Mouse (Mus musculus) liver, postnatal 0 days (tissue): ENCODE results near the gene Vipr1. TPM values are rescaled to one million over a fixed set of nuclear protein-coding genes. Genes with fewer than 3 reads are reported as not detected.

Source experiments
- ATAC-seq: fragments of 200-750 bp; cut with Nextera tagmentation; 2 replicates; pipeline ENCODE4 v1.8.0; 2017; ENCODE audit warnings: mild to moderate bottlenecking, moderate library complexity
- DNase-seq: peaks from one replicate; pipeline ENCODE4 v3.0.0-alpha.2; 2016
- H3K27ac ChIP-seq: fragments of 300-500 bp; sonication (generic); 2 replicates; pipeline ENCODE4 v1.5.1; 2014; ENCODE audit warnings: antibody characterized with exemption, moderate library complexity, mild to moderate bottlenecking, low read depth
- H3K27me3 ChIP-seq: fragments of 300-500 bp; sonication (generic); 2 replicates; pipeline ENCODE4 v1.6.1; 2014; ENCODE audit warnings: low read length, control low read depth, mixed read lengths; ENCODE audit not compliant: insufficient read depth
- H3K36me3 ChIP-seq: fragments of 300-500 bp; sonication (generic); replicated peaks from 2 replicates; pipeline ENCODE4 v1.6.1; 2014; ENCODE audit warnings: mild to moderate bottlenecking, control low read depth, low read length, moderate library complexity, mixed read lengths; ENCODE audit not compliant: insufficient read depth
- H3K4me1 ChIP-seq: fragments of 300-500 bp; sonication (generic); 2 replicates; pipeline ENCODE4 v1.6.1; 2014; ENCODE audit warnings: antibody characterized with exemption, mild to moderate bottlenecking, control low read depth; ENCODE audit not compliant: insufficient read depth
- H3K4me2 ChIP-seq: fragments of 300-500 bp; sonication (generic); 2 replicates; pipeline ENCODE4 v1.6.1; 2014; ENCODE audit warnings: low read depth, mild to moderate bottlenecking, low read length, moderate library complexity, mixed read lengths
- H3K4me3 ChIP-seq: fragments of 300-500 bp; sonication (generic); 2 replicates; pipeline ENCODE4 v1.5.1; 2014; ENCODE audit warnings: low read depth, low read length
- H3K9ac ChIP-seq: fragments of 300-500 bp; sonication (generic); replicated peaks from 2 replicates; pipeline ENCODE4 v1.6.1; 2014; ENCODE audit warnings: mild to moderate bottlenecking, moderate library complexity
- H3K9me3 ChIP-seq: fragments of 300-500 bp; sonication (generic); 2 replicates; pipeline ENCODE4 v1.6.1; 2016; ENCODE audit warnings: mild to moderate bottlenecking, control low read depth, low read length, mixed read lengths
- CTCF ChIP-seq: sonication (generic); IDR thresholded peaks from 2 replicates; pipeline ENCODE4 v1.5.1; 2016; ENCODE audit warnings: antibody characterized with exemption, low read depth
- EP300 ChIP-seq: IDR thresholded peaks from 2 replicates; pipeline ENCODE4 v1.6.1; 2016; ENCODE audit warnings: antibody characterized with exemption, low read depth, mild to moderate bottlenecking
- WGBS: fragments of 180-500 bp; shearing (Covaris S2); extraction: QIAGEN DNeasy Blood & Tissue Kit; methylation state at CpG from one replicate; pipeline ENCODE4 v1.1.7; 2014; ENCODE audit not compliant: insufficient replicate concordance; 5-methylcytosine and 5-hydroxymethylcytosine counted together
- polyA plus RNA-seq: library from polyadenylated mRNA; unstranded; fragments of >200 nt; fragmentation: Nextera tagmentation; extraction: Ambion mirVana; gene quantifications from 2 replicates; pipeline ENCODE4 v1.2.1, GENCODE M21; 2015

Gene Vipr1
- polyA plus RNA-seq, 1 experiment from 2014 or later, result 3.4 TPM

GRCm38 (mm10) chr9:121600201-121600860 lies 42.2 kb upstream of the Vipr1 start:
- no peaks in the 10 kb centered on the region for H3K9me3 ChIP-seq
- no peak for TF ChIP-seq EP300
- no peak for TF ChIP-seq CTCF
- H3K27ac ChIP-seq, result no peak overlapping the region
- H3K4me2 ChIP-seq, result no peak overlapping the region
- WGBS, result 50% methylated on average over 13 of the region's 13 CpGs
- ATAC-seq (no peak), DNase-seq (no peak)
- no peak overlapping the region for H3K9ac ChIP-seq
- no peaks in the 10 kb centered on the region for H3K4me1 ChIP-seq
- H3K36me3 ChIP-seq, result no peaks in the 10 kb centered on the region
- no peak overlapping the region for H3K4me3 ChIP-seq
- H3K27me3 ChIP-seq, result no peaks in the 10 kb centered on the region

GRCm38 (mm10) chr9:121600861-121601427 lies 41.6 kb upstream of the Vipr1 start:
- WGBS, result 25% methylated on average over 6 of the region's 6 CpGs

GRCm38 (mm10) chr9:121602381-121602780 lies 40.1 kb upstream of the Vipr1 start:
- Histone ChIP-seq H3K9ac (no peak overlapping the region), H3K4me2 (no peak overlapping the region), H3K4me1 (no peaks in the 10 kb centered on the region), H3K27ac (no peak overlapping the region), H3K9me3 (no peaks in the 10 kb centered on the region), H3K4me3 (no peak overlapping the region), H3K36me3 (no peaks in the 10 kb centered on the region), H3K27me3 (no peaks in the 10 kb centered on the region)
- DNase-seq (no peak), ATAC-seq (no peak)
- WGBS, result 69% methylated on average over 2 of the region's 2 CpGs
- TF ChIP-seq CTCF (no peak), EP300 (no peak)

More at GRCm38 (mm10) chr9:121600861-121601427, 41.6 kb upstream of the Vipr1 start:
- Histone ChIP-seq H3K9me3 (no peaks in the 10 kb centered on the region), H3K4me1 (no peaks in the 10 kb centered on the region), H3K9ac (no peak overlapping the region), H3K36me3 (no peaks in the 10 kb centered on the region), H3K27me3 (no peaks in the 10 kb centered on the region), H3K27ac (no peak overlapping the region), H3K4me2 (no peak overlapping the region), H3K4me3 (no peak overlapping the region)
- no peak for TF ChIP-seq EP300
- TF ChIP-seq CTCF, result no peak
- no peak for ATAC-seq
- no peak for DNase-seq

GRCm38 (mm10) chr9:121605414-121606278 lies 36.9 kb upstream of the Vipr1 start:
- no peak; the same call in 1 of the 2 replicates for ATAC-seq
- TF ChIP-seq EP300, result no peak
- TF ChIP-seq CTCF, result peak; percentile 88
- Histone ChIP-seq H3K9me3 (no peaks in the 10 kb centered on the region), H3K4me2 (no peak overlapping the region), H3K27me3 (0 out of 2 replicates have a peak, but pooled peaks cover 4% of the 10 kb centered on the region), H3K27ac (no peak overlapping the region), H3K4me3 (no peak overlapping the region), H3K36me3 (no peaks in the 10 kb centered on the region), H3K4me1 (no peaks in the 10 kb centered on the region), H3K9ac (no peak overlapping the region)
- 51% methylated on average over 12 of the region's 12 CpGs for WGBS
- DNase-seq, result peak; percentile 68

- no peak for ATAC-seq
- no peak overlapping the region for H3K4me2 ChIP-seq
- WGBS, result 42% methylated on average over 1 of the region's 1 CpGs
Measured at GRCm38 (mm10) chr9:121606498-121607096, 35.9 kb upstream of the Vipr1 start.

GRCm38 (mm10) chr9:121609381-121609780 lies 33.1 kb upstream of the Vipr1 start:
- Histone ChIP-seq H3K27ac (no peak overlapping the region), H3K27me3 (0 out of 2 replicates have a peak, but pooled peaks cover 4% of the 10 kb centered on the region), H3K9me3 (no peaks in the 10 kb centered on the region), H3K9ac (no peak overlapping the region), H3K4me3 (no peak overlapping the region), H3K4me1 (no peaks in the 10 kb centered on the region), H3K4me2 (no peak overlapping the region), H3K36me3 (no peaks in the 10 kb centered on the region)
- ATAC-seq (no peak), DNase-seq (no peak)
- no peak for TF ChIP-seq CTCF
- no peak for TF ChIP-seq EP300
- 38% methylated on average over 6 of the region's 6 CpGs for WGBS

More at GRCm38 (mm10) chr9:121606498-121607096, 35.9 kb upstream of the Vipr1 start:
- H3K9ac ChIP-seq, result no peak overlapping the region
- H3K4me1 ChIP-seq, result no peaks in the 10 kb centered on the region
- H3K4me3 ChIP-seq, result no peak overlapping the region
- H3K9me3 ChIP-seq, result no peaks in the 10 kb centered on the region
- no peaks in the 10 kb centered on the region for H3K36me3 ChIP-seq
- TF ChIP-seq CTCF (no peak), EP300 (no peak)
- no peak for DNase-seq
- H3K27ac ChIP-seq, result no peak overlapping the region
- H3K27me3 ChIP-seq, result 0 out of 2 replicates have a peak, but pooled peaks cover 4% of the 10 kb centered on the region
